Mouse (Mus musculus): ENCODE measurements around the gene Tbl2. TPM values are rescaled to one million over a fixed set of nuclear protein-coding genes. Genes with fewer than 3 reads are reported as not detected.

Tbl2 gene
- polyA plus RNA-seq, 1 experiment from 2014 or later: 24.1 TPM

GRCm38 (mm10) chr5:135113782-135114181, 35.7 kb upstream of the Tbl2 start:
- H3K4me2 ChIP-seq (ENCODE audit: low read depth, low read length): no peak overlapping the region
- WGBS: 95% methylated on average over 11 of the region's 12 CpGs
- no peaks in the 10 kb centered on the region for H3K4me1 ChIP-seq (ENCODE audit: control insufficient read depth, insufficient read depth, low read length)
- peaks cover 8% of the 10 kb centered on the region for H3K27me3 ChIP-seq (replicated peaks; ENCODE audit: control insufficient read depth, insufficient read depth, low read length)
- no peaks in the 10 kb centered on the region for H3K36me3 ChIP-seq (ENCODE audit: control insufficient read depth, insufficient read depth, low read length)
- H3K27ac ChIP-seq (replicated peaks; ENCODE audit: low read depth, low read length): no peak overlapping the region
- no peak overlapping the region for H3K9ac ChIP-seq (ENCODE audit: low read depth, low read length)
- DNase-seq (ENCODE audit: low spot score): no peak
- no peak overlapping the region for H3K4me3 ChIP-seq (ENCODE audit: low read depth, low read length)
- no peak for ATAC-seq (ENCODE audit: low read depth)
- no peaks in the 10 kb centered on the region for H3K9me3 ChIP-seq (ENCODE audit: control insufficient read depth, low read length)

- H3K4me1 ChIP-seq (ENCODE audit: control insufficient read depth, insufficient read depth, low read length): no peaks in the 10 kb centered on the region
- H3K4me3 ChIP-seq (ENCODE audit: low read depth, low read length): no peak overlapping the region
- H3K27me3 ChIP-seq (replicated peaks; ENCODE audit: control insufficient read depth, insufficient read depth, low read length): no peaks in the 10 kb centered on the region; the same call in 1 of the 2 replicates
- H3K9ac ChIP-seq (ENCODE audit: low read depth, low read length): no peak overlapping the region
- H3K4me2 ChIP-seq (ENCODE audit: low read depth, low read length): no peak overlapping the region
- H3K36me3 ChIP-seq (ENCODE audit: control insufficient read depth, insufficient read depth, low read length): no peaks in the 10 kb centered on the region
- ATAC-seq (ENCODE audit: low read depth) (no peak), DNase-seq (ENCODE audit: low spot score) (no peak)
- H3K9me3 ChIP-seq (ENCODE audit: control insufficient read depth, low read length): no peaks in the 10 kb centered on the region
- 89% methylated on average over 8 of the region's 8 CpGs for WGBS
- H3K27ac ChIP-seq (replicated peaks; ENCODE audit: low read depth, low read length): no peak overlapping the region
Observed at GRCm38 (mm10) chr5:135115241-135115640, 34.2 kb upstream of the Tbl2 start.

GRCm38 (mm10) chr5:135118589-135119081, 30.8 kb upstream of the Tbl2 start:
- DNase-seq (ENCODE audit: low spot score) (peak; percentile 68), ATAC-seq (ENCODE audit: low read depth) (0 out of 2 replicates have a peak, but pooled peaks have one; percentile 41)
- Histone ChIP-seq H3K4me3 (ENCODE audit: low read depth, low read length) (no peak overlapping the region), H3K27me3 (replicated peaks; ENCODE audit: control insufficient read depth, insufficient read depth, low read length) (no peaks in the 10 kb centered on the region), H3K4me1 (ENCODE audit: control insufficient read depth, insufficient read depth, low read length) (no peaks in the 10 kb centered on the region), H3K9ac (ENCODE audit: low read depth, low read length) (no peak overlapping the region), H3K4me2 (ENCODE audit: low read depth, low read length) (no peak overlapping the region), H3K36me3 (ENCODE audit: control insufficient read depth, insufficient read depth, low read length) (no peaks in the 10 kb centered on the region), H3K9me3 (ENCODE audit: control insufficient read depth, low read length) (no peaks in the 10 kb centered on the region), H3K27ac (replicated peaks; ENCODE audit: low read depth, low read length) (no peak overlapping the region)
- 26% methylated on average over 6 of the region's 6 CpGs for WGBS

- Histone ChIP-seq H3K9me3 (ENCODE audit: control insufficient read depth, low read length) (no peaks in the 10 kb centered on the region), H3K9ac (ENCODE audit: low read depth, low read length) (no peak overlapping the region), H3K36me3 (ENCODE audit: control insufficient read depth, insufficient read depth, low read length) (no peaks in the 10 kb centered on the region), H3K27me3 (replicated peaks; ENCODE audit: control insufficient read depth, insufficient read depth, low read length) (no peaks in the 10 kb centered on the region), H3K27ac (replicated peaks; ENCODE audit: low read depth, low read length) (no peak overlapping the region), H3K4me2 (ENCODE audit: low read depth, low read length) (no peak overlapping the region), H3K4me1 (ENCODE audit: control insufficient read depth, insufficient read depth, low read length) (no peaks in the 10 kb centered on the region), H3K4me3 (ENCODE audit: low read depth, low read length) (no peak overlapping the region)
- no peak for ATAC-seq (ENCODE audit: low read depth)
- DNase-seq (ENCODE audit: low spot score): no peak
- 61% methylated on average over 4 of the region's 4 CpGs for WGBS
Observed at GRCm38 (mm10) chr5:135120753-135121152, 28.7 kb upstream of the Tbl2 start.

GRCm38 (mm10) chr5:135126121-135126520, 23.3 kb upstream of the Tbl2 start:
- H3K27me3 ChIP-seq (replicated peaks; ENCODE audit: control insufficient read depth, insufficient read depth, low read length): no peaks in the 10 kb centered on the region
- no peak overlapping the region for H3K4me3 ChIP-seq (ENCODE audit: low read depth, low read length)
- H3K9me3 ChIP-seq (ENCODE audit: control insufficient read depth, low read length): no peaks in the 10 kb centered on the region
- no peak overlapping the region for H3K4me2 ChIP-seq (ENCODE audit: low read depth, low read length)
- H3K36me3 ChIP-seq (ENCODE audit: control insufficient read depth, insufficient read depth, low read length): no peaks in the 10 kb centered on the region
- H3K9ac ChIP-seq (ENCODE audit: low read depth, low read length): no peak overlapping the region
- DNase-seq (ENCODE audit: low spot score) (no peak), ATAC-seq (ENCODE audit: low read depth) (no peak)
- H3K4me1 ChIP-seq (ENCODE audit: control insufficient read depth, insufficient read depth, low read length): no peaks in the 10 kb centered on the region
- WGBS: 53% methylated on average over 6 of the region's 6 CpGs
- H3K27ac ChIP-seq (replicated peaks; ENCODE audit: low read depth, low read length): no peak overlapping the region

GRCm38 (mm10) chr5:135127669-135128068, 21.8 kb upstream of the Tbl2 start:
- Histone ChIP-seq H3K4me3 (ENCODE audit: low read depth, low read length) (no peak overlapping the region), H3K4me1 (ENCODE audit: control insufficient read depth, insufficient read depth, low read length) (no peaks in the 10 kb centered on the region), H3K4me2 (ENCODE audit: low read depth, low read length) (no peak overlapping the region), H3K9ac (ENCODE audit: low read depth, low read length) (no peak overlapping the region), H3K36me3 (ENCODE audit: control insufficient read depth, insufficient read depth, low read length) (no peaks in the 10 kb centered on the region), H3K27ac (replicated peaks; ENCODE audit: low read depth, low read length) (no peak overlapping the region), H3K27me3 (replicated peaks; ENCODE audit: control insufficient read depth, insufficient read depth, low read length) (peaks cover 7% of the 10 kb centered on the region), H3K9me3 (ENCODE audit: control insufficient read depth, low read length) (no peaks in the 10 kb centered on the region)
- DNase-seq (ENCODE audit: low spot score) (no peak), ATAC-seq (ENCODE audit: low read depth) (no peak)
- 61% methylated on average over 6 of the region's 6 CpGs for WGBS

- 93% methylated on average over 4 of the region's 4 CpGs for WGBS
Observed at GRCm38 (mm10) chr5:135129747-135130146, 19.7 kb upstream of the Tbl2 start.

GRCm38 (mm10) chr5:135133736-135134405, 15.6 kb upstream of the Tbl2 start:
- Histone ChIP-seq H3K4me1 (ENCODE audit: control insufficient read depth, insufficient read depth, low read length) (no peaks in the 10 kb centered on the region), H3K27ac (replicated peaks; ENCODE audit: low read depth, low read length) (no peak overlapping the region), H3K4me2 (ENCODE audit: low read depth, low read length) (peak overlapping the region; percentile 41), H3K27me3 (replicated peaks; ENCODE audit: control insufficient read depth, insufficient read depth, low read length) (peaks cover 29% of the 10 kb centered on the region), H3K36me3 (ENCODE audit: control insufficient read depth, insufficient read depth, low read length) (no peaks in the 10 kb centered on the region), H3K9me3 (ENCODE audit: control insufficient read depth, low read length) (no peaks in the 10 kb centered on the region), H3K4me3 (ENCODE audit: low read depth, low read length) (peak overlapping the region; percentile 19), H3K9ac (ENCODE audit: low read depth, low read length) (peak overlapping the region; percentile 38; the same call in 1 of the 2 replicates)
- peak; percentile 89 for DNase-seq (ENCODE audit: low spot score)
- peak; percentile 74 for ATAC-seq (ENCODE audit: low read depth)
- 3% methylated on average over 26 of the region's 26 CpGs for WGBS

More at GRCm38 (mm10) chr5:135129747-135130146, 19.7 kb upstream of the Tbl2 start:
- Histone ChIP-seq H3K9ac (ENCODE audit: low read depth, low read length) (no peak overlapping the region), H3K4me2 (ENCODE audit: low read depth, low read length) (no peak overlapping the region), H3K27ac (replicated peaks; ENCODE audit: low read depth, low read length) (no peak overlapping the region), H3K4me1 (ENCODE audit: control insufficient read depth, insufficient read depth, low read length) (no peaks in the 10 kb centered on the region), H3K9me3 (ENCODE audit: control insufficient read depth, low read length) (no peaks in the 10 kb centered on the region), H3K27me3 (replicated peaks; ENCODE audit: control insufficient read depth, insufficient read depth, low read length) (peaks cover 27% of the 10 kb centered on the region), H3K36me3 (ENCODE audit: control insufficient read depth, insufficient read depth, low read length) (no peaks in the 10 kb centered on the region), H3K4me3 (ENCODE audit: low read depth, low read length) (no peak overlapping the region)
- DNase-seq (ENCODE audit: low spot score) (no peak), ATAC-seq (ENCODE audit: low read depth) (no peak)

- Histone ChIP-seq H3K9me3 (ENCODE audit: control insufficient read depth, low read length) (no peaks in the 10 kb centered on the region), H3K36me3 (ENCODE audit: control insufficient read depth, insufficient read depth, low read length) (no peaks in the 10 kb centered on the region), H3K4me1 (ENCODE audit: control insufficient read depth, insufficient read depth, low read length) (no peaks in the 10 kb centered on the region), H3K9ac (ENCODE audit: low read depth, low read length) (no peak overlapping the region), H3K27ac (replicated peaks; ENCODE audit: low read depth, low read length) (no peak overlapping the region), H3K4me3 (ENCODE audit: low read depth, low read length) (peak overlapping the region; percentile 19; the same call in 1 of the 2 replicates), H3K4me2 (ENCODE audit: low read depth, low read length) (peak overlapping the region; percentile 41), H3K27me3 (replicated peaks; ENCODE audit: control insufficient read depth, insufficient read depth, low read length) (peaks cover 29% of the 10 kb centered on the region)
- DNase-seq (ENCODE audit: low spot score): no peak
- 5% methylated on average over 8 of the region's 8 CpGs for WGBS
- no peak for ATAC-seq (ENCODE audit: low read depth)
Observed at GRCm38 (mm10) chr5:135134534-135134933, 14.9 kb upstream of the Tbl2 start.

All from embryonic facial prominence, embryonic 14.5 days (tissue).